Mouse (Mus musculus) bone marrow macrophage, adult 2 months (primary cell): ENCODE measurements around the gene Gltp. TPM values are rescaled to one million over a fixed set of nuclear protein-coding genes. Genes with fewer than 3 reads are reported as not detected.

ENCODE experiments used
- H3K27ac ChIP-seq: 2 replicates; pipeline ENCODE4 v1.5.1; 2012; ENCODE audit warnings: low read depth, low read length; ENCODE audit not compliant: insufficient read depth
- H3K4me1 ChIP-seq: 2 replicates; pipeline ENCODE4 v1.6.1; 2012; ENCODE audit warnings: low read length; ENCODE audit not compliant: control insufficient read depth, insufficient read depth
- H3K4me3 ChIP-seq: 2 replicates; pipeline ENCODE4 v1.5.1; 2012; ENCODE audit warnings: mild to moderate bottlenecking, low read length, moderate library complexity; ENCODE audit not compliant: insufficient read depth
- CTCF ChIP-seq: IDR thresholded peaks from 2 replicates; pipeline ENCODE4 v1.5.1; 2012; ENCODE audit warnings: low read depth, mild to moderate bottlenecking, low read length, moderate library complexity
- POLR2A ChIP-seq: IDR thresholded peaks from 2 replicates; pipeline ENCODE4 v1.6.1; 2012; ENCODE audit warnings: mild to moderate bottlenecking, low read depth, low read length, borderline replicate concordance
- polyA plus RNA-seq: library from polyadenylated mRNA; stranded (reverse); fragments of >200 nt; gene quantifications from 2 replicates; pipeline ENCODE4 v1.2.4, GENCODE M21; 2012; ENCODE audit not compliant: missing spikeins, insufficient read depth, insufficient read length

Gene Gltp
- polyA plus RNA-seq, 1 experiment, result 371 TPM

DNA sequence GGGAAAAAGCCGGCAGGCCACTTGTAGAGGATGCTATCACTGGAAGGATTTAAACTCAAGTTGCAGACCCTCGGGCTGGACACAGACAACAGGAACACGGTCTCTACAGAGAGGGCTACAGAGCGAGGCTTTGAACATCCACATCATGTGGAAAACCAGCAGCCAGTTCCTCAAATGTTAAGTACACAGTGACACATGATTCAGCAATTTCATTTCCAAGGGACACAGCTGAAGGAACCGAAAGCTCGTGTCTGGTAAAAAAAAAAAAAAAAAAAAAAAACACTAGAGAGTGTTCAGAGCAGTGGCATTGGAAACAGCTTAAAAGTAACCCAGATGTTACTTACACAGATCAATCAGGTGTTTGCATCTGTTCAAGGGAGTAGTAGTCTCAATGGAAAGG, 29.8 kb downstream of the Gltp start:
- Histone ChIP-seq H3K4me1 (peaks cover 15% of the 10 kb centered on the region), H3K4me3 (no peak overlapping the region), H3K27ac (peak overlapping the region; percentile 93)
- TF ChIP-seq CTCF, result no peak
- TF ChIP-seq POLR2A, result no peak

DNA sequence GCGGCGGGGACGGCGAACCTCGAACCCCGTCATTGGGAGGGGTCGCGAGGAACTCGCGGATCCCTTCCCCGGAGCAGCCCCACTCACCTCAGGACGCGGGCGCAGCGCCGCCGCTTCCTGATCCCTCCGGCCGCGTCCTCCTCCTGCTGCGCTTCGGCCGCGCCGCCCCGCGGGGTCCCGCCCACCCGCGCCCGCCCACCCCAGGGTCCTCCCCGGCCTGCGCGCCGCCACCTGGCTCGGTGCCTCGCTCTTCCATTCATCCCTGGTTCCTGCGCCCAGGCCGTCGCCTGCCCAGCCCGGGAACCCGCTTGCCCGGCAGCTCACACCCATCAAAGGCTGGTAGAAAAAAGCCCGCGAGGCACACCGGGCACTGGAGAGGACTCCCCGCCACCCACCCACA, 32.5 kb downstream of the Gltp start, which contains the start of gene Trpv4:
Gene Trpv4 (minus strand): TSS at position 167 of the 400 bp plus-strand sequence.
- no peak for TF ChIP-seq CTCF
- TF ChIP-seq POLR2A, result no peak
- Histone ChIP-seq H3K27ac (no peak within 1 kb of the TSS), H3K4me3 (peak within 1 kb of the TSS; percentile 35; the same call in 1 of the 2 replicates), H3K4me1 (peaks cover 27% of the 10 kb centered on the region)

DNA sequence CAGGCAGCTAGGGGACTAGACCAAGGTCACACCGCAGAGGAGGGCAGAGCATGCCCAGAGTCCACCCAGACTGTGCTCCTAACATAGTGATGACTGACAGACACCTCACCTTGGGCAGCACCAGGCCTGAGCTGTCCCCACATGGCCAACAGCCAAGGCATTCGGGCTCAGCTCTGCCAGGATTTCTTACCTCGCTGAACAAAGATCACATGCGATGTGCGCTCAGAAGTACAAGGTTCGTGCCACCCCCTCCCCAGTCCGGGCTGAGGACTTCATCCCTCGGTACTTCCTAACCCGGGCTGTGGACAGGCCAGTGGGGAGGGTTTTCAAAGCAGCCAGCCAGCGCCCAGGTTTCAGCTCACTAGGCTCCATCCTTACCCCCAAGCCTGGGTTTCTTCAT, 33.4 kb downstream of the Gltp start:
- Histone ChIP-seq H3K4me3 (no peak overlapping the region), H3K27ac (no peak overlapping the region), H3K4me1 (peaks cover 27% of the 10 kb centered on the region)
- TF ChIP-seq CTCF (no peak), POLR2A (no peak)

DNA sequence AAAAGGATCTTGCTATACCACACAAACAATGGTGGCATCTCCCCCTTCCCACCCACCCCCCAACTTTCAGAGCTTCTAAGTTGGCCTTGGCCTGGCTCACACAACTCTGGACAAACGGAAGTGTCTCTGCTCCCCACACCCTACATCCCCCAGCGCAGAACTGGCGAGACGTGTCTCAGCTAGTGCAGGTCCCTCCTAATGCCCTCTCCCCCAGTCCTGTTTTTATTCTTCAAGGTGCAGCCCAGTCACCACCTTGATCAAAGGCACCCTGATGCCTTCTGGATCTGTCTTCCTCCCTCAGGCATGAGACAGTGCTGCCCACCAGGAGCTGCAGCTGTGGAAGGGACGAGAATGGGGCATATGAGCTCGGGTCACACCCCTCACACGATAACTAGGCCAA, 34.5 kb downstream of the Gltp start:
- Histone ChIP-seq H3K4me1 (peaks cover 23% of the 10 kb centered on the region), H3K27ac (no peak overlapping the region), H3K4me3 (no peak overlapping the region)
- no peak for TF ChIP-seq POLR2A
- no peak for TF ChIP-seq CTCF

DNA sequence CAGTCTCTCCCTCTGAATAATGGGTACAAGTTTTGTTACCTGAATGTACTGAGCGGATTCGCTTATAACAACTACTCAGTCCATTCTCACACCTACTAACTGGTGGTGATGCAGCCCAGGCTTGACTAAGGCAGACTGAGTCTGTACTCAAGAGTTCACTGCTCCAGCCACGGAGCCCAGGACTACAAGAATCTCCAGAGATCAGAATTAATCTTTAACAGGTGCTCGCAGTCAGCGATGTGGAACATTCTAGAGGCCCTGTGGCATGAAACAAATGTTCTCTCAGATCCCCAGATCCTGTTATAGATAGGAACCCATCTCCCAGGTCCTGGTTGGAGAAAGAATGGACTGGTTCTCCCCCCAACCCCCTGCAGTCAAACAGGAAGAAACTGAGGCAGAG, 35.1 kb downstream of the Gltp start:
- no peak overlapping the region for H3K4me3 ChIP-seq
- no peak for TF ChIP-seq CTCF
- TF ChIP-seq POLR2A, result no peak
- H3K4me1 ChIP-seq, result peaks cover 21% of the 10 kb centered on the region
- no peak overlapping the region for H3K27ac ChIP-seq

DNA sequence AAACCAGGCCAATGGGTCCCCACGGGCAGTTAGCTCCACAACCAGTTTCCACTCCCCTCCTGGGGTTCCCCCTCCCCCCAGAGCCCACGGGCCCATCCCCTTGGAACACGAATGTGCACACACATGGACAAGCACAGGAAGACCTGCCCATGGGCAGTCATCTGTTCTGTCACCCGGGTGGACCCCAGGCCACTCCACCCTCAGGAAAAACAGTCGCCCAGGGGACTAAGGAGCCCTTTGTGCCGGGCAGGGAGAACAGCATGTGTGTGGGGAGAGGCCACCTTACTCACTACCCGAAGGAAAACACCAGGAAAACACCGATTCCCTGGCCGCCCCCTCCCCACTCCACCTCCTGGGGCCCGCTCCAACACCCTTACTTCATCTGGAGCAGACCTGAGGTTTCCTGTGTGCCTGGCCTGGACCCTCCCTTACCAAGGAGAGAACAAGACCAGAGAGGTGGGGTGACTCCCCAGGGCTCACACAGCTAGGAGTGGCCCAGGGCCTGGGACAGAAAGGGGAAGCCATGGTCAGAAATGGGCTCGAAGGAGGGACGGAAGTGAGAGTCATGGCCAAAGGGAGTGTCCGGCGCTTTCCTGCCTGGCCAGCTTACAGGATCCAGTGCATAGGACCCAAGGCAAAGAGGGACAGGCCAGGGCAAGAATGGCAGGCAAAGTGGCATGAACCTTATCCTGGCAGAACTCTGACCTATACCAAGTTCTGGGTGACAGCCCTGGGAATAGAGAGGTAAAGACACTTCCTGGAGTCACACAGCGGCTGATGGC, 36.9 kb downstream of the Gltp start:
- 0 out of 2 replicates have a peak overlapping the region, but pooled peaks have one; percentile 5 for H3K27ac ChIP-seq
- H3K4me1 ChIP-seq, result peaks cover 11% of the 10 kb centered on the region
- H3K4me3 ChIP-seq, result no peak overlapping the region
- TF ChIP-seq CTCF, result no peak
- no peak for TF ChIP-seq POLR2A

DNA sequence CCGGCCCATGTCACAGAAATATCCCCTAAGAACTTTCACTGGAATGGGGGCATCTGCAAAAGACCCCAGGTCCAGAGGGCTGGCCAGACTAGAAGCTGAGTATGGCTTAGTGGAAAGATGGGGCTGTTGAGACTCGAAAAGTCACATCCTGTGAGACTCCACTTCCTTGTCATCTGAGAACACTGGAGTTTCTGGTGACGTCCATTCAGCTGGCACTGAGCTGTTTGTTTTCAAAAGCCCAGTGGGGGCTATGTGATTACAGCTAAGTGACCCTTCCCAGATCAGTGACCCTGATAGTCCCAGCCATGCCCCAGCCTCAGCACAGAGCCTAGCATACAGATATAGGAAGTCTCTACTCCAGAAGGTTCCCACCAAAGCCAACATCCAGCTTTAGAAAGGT, 39.3 kb downstream of the Gltp start:
- Histone ChIP-seq H3K4me1 (peaks cover 11% of the 10 kb centered on the region), H3K27ac (no peak overlapping the region), H3K4me3 (no peak overlapping the region)
- TF ChIP-seq POLR2A (no peak), CTCF (0 out of 2 replicates have a peak, but pooled peaks have one; percentile 7)

DNA sequence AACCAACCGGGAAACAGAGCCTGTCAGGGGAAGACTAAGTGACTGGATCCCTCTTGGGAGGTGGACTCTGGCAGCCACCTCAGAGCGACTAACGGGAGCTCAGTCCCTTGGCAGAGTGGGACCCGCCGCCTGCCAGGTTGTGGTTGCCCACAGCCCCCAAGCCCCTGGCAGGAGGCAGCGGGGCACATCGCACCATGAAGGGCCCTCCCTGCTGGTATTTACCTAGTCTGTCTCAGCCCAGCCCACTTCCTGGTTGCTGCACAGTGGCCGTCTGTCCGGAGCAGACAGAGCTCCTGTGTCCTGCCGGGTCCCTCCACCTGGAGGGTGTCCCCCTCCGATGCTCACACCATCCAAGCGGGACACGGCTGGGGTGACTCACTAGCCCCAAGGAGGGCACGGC, 39.8 kb downstream of the Gltp start:
- TF ChIP-seq POLR2A, result no peak
- TF ChIP-seq CTCF, result no peak
- peaks cover 11% of the 10 kb centered on the region for H3K4me1 ChIP-seq
- H3K4me3 ChIP-seq, result no peak overlapping the region
- H3K27ac ChIP-seq, result no peak overlapping the region

DNA sequence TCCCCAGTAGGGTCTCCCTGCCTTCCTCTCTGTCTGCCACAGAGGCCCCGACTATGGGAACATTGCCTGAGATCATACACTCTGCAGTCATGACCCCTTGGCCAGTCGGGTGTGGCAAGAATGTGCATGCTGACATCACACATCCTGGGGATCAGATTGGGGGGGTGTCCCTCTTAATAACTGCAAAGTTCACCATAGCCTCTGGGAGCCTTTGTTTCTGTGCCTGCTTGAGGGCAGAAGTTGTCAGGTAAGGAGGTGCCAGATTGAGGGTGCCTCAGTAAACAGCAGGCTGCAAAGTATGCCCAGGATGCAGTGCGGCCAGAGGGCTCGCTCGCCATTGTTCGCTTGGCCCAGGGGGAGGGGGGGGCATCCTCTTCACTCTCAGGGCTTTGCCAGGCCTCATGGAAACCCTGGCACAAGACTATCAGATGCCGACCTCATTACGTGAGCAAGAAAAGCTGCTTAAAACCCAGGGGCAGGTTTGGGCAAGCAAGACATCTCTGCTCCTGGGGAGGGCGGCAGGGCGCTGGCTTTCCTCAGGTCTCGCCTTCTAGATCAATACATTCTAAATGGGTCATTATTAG, 42.0 kb downstream of the Gltp start:
- Histone ChIP-seq H3K4me1 (peaks cover 2% of the 10 kb centered on the region; the same call in 1 of the 2 replicates), H3K4me3 (no peak overlapping the region), H3K27ac (no peak overlapping the region)
- no peak for TF ChIP-seq POLR2A
- TF ChIP-seq CTCF, result no peak

DNA sequence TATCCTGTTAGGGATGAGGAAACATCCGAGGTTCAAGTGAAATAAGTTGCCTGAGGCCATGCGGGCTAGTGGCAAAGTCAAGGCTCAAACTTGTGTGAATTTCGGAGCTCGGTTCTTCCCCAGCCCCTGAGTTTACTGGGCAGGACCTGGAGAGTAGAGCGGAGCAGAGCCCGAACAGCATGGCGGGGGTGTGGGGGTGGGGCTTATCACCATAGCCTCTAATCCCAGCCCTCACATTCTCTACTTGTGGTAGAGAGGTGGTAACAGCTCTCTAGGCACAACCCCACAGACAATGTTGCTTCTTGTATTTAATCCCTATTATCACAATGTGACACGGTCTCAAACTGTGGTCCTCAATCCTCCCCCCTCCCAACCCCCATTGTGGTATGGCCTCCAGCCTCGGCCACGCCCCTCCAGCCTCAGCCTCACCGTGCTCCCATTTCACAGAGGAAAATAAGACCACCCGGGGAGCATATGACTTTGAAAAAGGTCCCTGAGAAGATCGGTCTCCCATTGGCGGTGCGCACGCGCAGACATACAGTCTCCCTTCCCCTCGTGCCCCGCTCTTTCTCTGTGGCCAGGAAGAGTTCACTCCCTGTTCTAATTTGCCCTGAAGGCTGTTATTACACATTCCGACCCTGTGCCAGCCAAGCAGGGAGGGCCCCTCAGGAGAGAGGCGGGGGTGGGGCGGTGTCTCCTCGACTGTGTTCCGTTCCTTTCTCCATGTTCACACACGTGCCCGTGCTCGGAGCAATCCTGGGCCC, 43.4 kb downstream of the Gltp start:
- no peaks in the 10 kb centered on the region for H3K4me1 ChIP-seq
- H3K27ac ChIP-seq, result no peak overlapping the region
- TF ChIP-seq POLR2A, result no peak
- TF ChIP-seq CTCF, result no peak
- H3K4me3 ChIP-seq, result no peak overlapping the region
